Mouse (Mus musculus) neural tube, embryonic 13.5 days (tissue): Measurements from ENCODE around the gene Glp2r. TPM values are rescaled to one million over a fixed set of nuclear protein-coding genes. Genes with fewer than 3 reads are reported as not detected.

Experiments used
- ATAC-seq: fragments of 200-750 bp; cut with Nextera tagmentation; 2 replicates; pipeline ENCODE4 v1.8.0; 2017; ENCODE audit warnings: low read depth, mild to moderate bottlenecking, moderate TSS enrichment, moderate library complexity
- H3K27ac ChIP-seq: fragments of 300-500 bp; sonication (generic); replicated peaks from 2 replicates; pipeline ENCODE4 v1.5.1; 2015; ENCODE audit warnings: moderate library complexity, mild to moderate bottlenecking, inconsistent platforms
- H3K27me3 ChIP-seq: fragments of 300-500 bp; sonication (generic); 2 replicates; pipeline ENCODE4 v1.6.1; 2015; ENCODE audit warnings: mild to moderate bottlenecking, inconsistent platforms
- H3K36me3 ChIP-seq: fragments of 300-500 bp; sonication (generic); 2 replicates; pipeline ENCODE4 v1.6.1; 2015; ENCODE audit warnings: mild to moderate bottlenecking, inconsistent platforms
- H3K4me1 ChIP-seq: fragments of 300-500 bp; sonication (generic); replicated peaks from 2 replicates; pipeline ENCODE4 v1.6.1; 2015; ENCODE audit warnings: inconsistent platforms
- H3K4me2 ChIP-seq: fragments of 300-500 bp; sonication (generic); 2 replicates; pipeline ENCODE4 v1.6.1; 2015; ENCODE audit warnings: inconsistent platforms, mild to moderate bottlenecking, moderate library complexity
- H3K4me3 ChIP-seq: fragments of 300-500 bp; sonication (generic); 2 replicates; pipeline ENCODE4 v1.5.1; 2015; ENCODE audit warnings: mild to moderate bottlenecking, inconsistent platforms
- H3K9ac ChIP-seq: fragments of 300-500 bp; sonication (generic); 2 replicates; pipeline ENCODE4 v1.6.1; 2015; ENCODE audit warnings: moderate library complexity, mild to moderate bottlenecking, inconsistent platforms
- H3K9me3 ChIP-seq: fragments of 300-500 bp; sonication (generic); 2 replicates; pipeline ENCODE4 v1.6.1; 2016; ENCODE audit warnings: inconsistent platforms
- WGBS: fragments of 180-500 bp; shearing (Covaris S2); methylation state at CpG from one replicate; pipeline ENCODE4 v1.1.7; 2015; 5-methylcytosine and 5-hydroxymethylcytosine counted together
- polyA plus RNA-seq: library from polyadenylated mRNA; unstranded; fragments of >200 nt; fragmentation: Nextera tagmentation; extraction: Ambion mirVana; gene quantifications from 2 replicates; pipeline ENCODE4 v1.2.1, GENCODE M21; 2015

Glp2r gene
- polyA plus RNA-seq, 1 experiment from 2014 or later, result 0.15 TPM

DNA sequence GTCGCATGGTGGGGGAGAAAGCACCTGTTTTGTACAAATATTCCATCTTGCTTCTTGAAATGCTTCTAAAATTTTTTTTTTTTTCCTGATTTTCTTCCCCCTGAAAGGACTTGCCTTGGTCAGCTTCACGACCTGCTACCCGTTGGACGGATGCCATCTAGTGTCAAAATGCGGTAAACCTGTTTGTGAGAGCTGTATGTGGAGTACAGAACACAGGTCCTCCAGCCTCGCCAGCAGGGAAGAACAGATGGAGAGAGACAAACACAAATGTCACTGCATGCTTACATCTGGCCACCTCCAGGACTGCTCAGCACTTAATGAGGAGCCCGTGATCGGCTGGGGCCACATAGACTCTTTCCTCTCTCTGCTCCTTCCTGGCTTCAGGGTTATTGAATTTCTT lies 1.6 kb upstream of the Glp2r start:
- Histone ChIP-seq H3K4me3 (no peak overlapping the region), H3K36me3 (no peaks in the 10 kb centered on the region), H3K4me2 (no peak overlapping the region), H3K4me1 (peaks cover 4% of the 10 kb centered on the region; the same call in 1 of the 2 replicates), H3K9ac (no peak overlapping the region), H3K27ac (no peak overlapping the region), H3K9me3 (no peaks in the 10 kb centered on the region), H3K27me3 (no peaks in the 10 kb centered on the region)
- 30% methylated on average over 8 of the region's 8 CpGs for WGBS
- no peak for ATAC-seq

DNA sequence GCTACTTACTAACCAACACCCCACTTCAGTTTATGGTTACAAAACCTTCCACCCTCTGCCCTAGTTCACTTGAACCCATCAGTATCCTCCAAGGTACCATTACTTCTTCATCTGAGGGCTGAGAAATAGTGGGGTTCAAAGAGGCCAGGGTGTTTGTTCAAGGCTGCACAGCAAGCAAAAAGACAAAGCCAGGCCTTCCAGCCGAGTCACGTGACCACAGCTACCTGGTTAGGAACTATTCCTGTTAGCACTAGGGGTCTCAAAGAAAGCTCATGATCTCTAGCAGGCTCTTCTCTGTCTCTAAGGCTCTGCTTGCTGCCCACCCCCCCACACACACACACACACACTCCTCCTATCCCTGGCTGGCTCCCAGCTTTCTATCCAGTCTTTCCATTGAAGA lies 738 bp upstream of the Glp2r start:
- no peak overlapping the region for H3K9ac ChIP-seq
- H3K36me3 ChIP-seq, result no peaks in the 10 kb centered on the region
- H3K27me3 ChIP-seq, result no peaks in the 10 kb centered on the region
- WGBS, result 94% methylated on average over 2 of the region's 2 CpGs
- ATAC-seq, result no peak
- H3K4me3 ChIP-seq, result no peak overlapping the region
- no peak overlapping the region for H3K27ac ChIP-seq
- H3K9me3 ChIP-seq, result no peaks in the 10 kb centered on the region
- no peak overlapping the region for H3K4me2 ChIP-seq
- H3K4me1 ChIP-seq, result peaks cover 4% of the 10 kb centered on the region; the same call in 1 of the 2 replicates

DNA sequence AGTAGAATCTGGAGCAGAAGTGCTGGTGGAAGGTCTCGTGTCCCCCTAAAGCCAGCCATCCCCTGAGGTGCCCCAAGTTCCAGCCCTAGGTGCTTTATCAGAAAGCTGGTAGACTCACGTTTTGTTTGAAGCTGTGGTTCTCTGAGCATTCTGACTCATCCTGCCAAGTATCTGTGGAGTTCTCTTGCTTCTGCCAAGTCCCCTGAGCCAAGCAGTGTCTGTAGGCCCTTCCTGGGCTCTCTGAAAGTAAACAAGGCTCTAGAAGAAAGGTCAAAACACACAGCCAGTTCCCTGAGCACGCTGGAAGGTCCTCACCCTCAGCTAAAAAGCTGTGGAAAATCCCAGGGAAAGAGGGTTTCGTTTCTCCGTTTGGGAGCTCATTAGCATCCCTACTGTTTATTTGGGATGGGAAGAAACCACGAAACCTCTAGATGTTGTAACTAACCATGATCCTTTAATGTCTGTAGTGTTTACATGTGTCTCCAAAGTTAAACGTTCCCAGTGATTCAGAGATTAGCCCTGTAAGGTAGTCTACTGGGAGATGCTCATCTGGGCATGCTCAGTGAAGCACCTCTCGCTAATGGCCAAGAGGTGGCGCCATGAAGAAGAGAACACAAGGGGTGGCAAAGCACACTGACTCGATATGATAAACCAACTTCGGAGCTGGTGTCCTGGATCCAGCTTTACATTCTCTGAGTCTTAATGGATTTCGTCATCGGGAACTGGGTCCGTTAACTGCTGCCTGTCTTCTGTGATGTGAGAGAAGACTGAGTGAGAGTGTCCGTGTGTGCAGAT lies 13.4 kb downstream of the Glp2r start:
- no peaks in the 10 kb centered on the region for H3K4me1 ChIP-seq
- H3K4me2 ChIP-seq, result no peak overlapping the region
- no peaks in the 10 kb centered on the region for H3K9me3 ChIP-seq
- H3K36me3 ChIP-seq, result no peaks in the 10 kb centered on the region
- ATAC-seq, result no peak
- WGBS, result 75% methylated on average over 15 of the region's 15 CpGs
- H3K27ac ChIP-seq, result no peak overlapping the region
- no peak overlapping the region for H3K9ac ChIP-seq
- H3K4me3 ChIP-seq, result no peak overlapping the region
- no peaks in the 10 kb centered on the region for H3K27me3 ChIP-seq

DNA sequence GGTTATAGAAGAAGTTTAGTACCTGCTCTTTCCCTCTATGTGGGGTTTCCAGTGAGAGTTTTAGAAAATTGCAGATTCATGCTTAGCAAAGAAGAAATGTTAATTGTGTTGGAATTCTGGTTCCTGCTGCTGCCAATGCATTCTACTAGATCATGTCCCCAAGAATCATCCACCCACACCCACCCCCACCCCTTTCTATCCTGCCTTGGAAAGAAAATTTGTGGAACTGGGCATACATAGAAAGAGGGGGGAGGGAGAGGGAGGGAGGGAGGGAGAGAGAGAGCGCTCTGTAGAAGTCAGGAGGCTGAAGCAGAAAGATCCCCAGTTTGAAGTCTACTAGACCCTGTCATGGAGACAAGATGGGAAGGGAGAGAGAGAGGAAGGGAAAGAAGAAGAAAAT lies 14.7 kb downstream of the Glp2r start:
- Histone ChIP-seq H3K4me3 (no peak overlapping the region), H3K27ac (no peak overlapping the region), H3K9me3 (no peaks in the 10 kb centered on the region), H3K36me3 (no peaks in the 10 kb centered on the region), H3K4me1 (no peaks in the 10 kb centered on the region), H3K9ac (no peak overlapping the region), H3K27me3 (no peaks in the 10 kb centered on the region), H3K4me2 (no peak overlapping the region)
- no peak for ATAC-seq
- 100% methylated on average over 1 of the region's 1 CpGs for WGBS

DNA sequence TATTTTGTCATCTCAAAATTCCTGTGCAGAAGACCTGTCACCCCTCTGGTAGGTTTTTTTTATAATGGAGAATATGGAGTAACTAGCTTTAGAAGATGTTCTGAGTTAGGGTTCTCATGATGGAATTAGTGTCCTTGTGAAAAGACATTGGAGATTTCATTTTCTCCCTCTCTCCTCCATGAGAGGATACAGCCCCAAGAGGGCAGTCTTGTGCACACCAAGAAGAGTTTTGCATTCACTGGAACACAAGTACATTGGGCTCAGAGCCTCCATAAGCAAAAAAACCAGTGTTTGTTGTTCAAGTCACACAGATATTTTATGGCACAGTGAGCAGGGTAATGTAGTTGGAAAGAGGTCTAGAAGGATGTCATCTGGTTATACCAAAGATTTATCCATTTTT lies 29.4 kb downstream of the Glp2r start:
- no peak for ATAC-seq
- Histone ChIP-seq H3K9ac (no peak overlapping the region), H3K4me2 (no peak overlapping the region), H3K27ac (no peak overlapping the region), H3K9me3 (no peaks in the 10 kb centered on the region), H3K27me3 (no peaks in the 10 kb centered on the region), H3K36me3 (no peaks in the 10 kb centered on the region), H3K4me3 (no peak overlapping the region), H3K4me1 (no peaks in the 10 kb centered on the region)

DNA sequence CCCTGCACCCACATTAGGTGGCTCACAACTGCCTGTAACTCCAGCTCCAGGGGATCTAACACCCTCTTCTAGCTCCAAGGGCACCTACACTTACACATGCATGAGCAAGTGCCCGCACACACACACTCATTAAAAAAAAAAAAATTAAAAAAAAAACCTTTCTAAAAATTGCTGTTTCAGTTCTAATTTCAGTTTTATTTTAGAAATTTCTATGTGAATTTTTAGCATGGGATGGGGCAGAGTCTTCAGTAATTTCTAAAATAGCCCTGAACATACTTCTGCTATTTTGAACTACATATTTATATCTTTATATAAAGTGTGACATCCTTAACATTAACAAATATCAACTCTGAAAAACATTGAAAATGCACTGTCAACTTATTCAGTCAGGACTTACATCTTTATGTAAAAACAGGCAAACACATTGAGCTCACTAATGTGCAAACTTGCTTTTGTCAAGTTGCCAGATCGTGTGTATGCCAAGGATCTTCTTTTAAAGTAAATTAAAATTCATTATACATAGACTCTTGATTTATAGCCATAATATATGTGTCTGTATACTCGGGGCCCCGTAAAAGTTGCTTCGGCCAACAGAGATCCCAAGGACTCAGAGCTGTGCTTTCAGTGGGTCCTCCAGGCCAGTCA lies 32.0 kb downstream of the Glp2r start:
- Histone ChIP-seq H3K4me2 (no peak overlapping the region), H3K4me1 (no peaks in the 10 kb centered on the region), H3K27ac (no peak overlapping the region), H3K9ac (no peak overlapping the region), H3K9me3 (no peaks in the 10 kb centered on the region), H3K4me3 (no peak overlapping the region), H3K36me3 (no peaks in the 10 kb centered on the region), H3K27me3 (no peaks in the 10 kb centered on the region)
- 80% methylated on average over 5 of the region's 5 CpGs for WGBS
- no peak for ATAC-seq

DNA sequence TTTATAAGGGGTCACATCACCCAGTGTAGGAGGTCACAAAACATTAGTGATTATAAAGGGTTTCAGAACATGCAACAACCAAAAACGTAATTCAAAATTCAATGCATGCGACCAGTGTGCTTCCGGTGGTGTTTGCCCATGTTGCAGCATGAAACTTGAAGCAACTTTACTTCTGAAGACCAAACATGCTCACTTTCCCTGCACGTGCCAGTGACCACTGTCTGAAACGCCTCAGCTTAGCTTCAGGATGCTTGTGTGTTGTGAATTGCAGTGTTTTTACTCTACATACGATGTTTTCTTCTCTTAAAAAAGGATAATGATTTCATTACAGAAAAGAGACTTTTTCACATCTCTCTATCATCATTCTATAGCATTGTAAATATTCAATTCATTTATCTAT lies 32.6 kb downstream of the Glp2r start:
- no peak for ATAC-seq
- H3K4me3 ChIP-seq, result no peak overlapping the region
- no peak overlapping the region for H3K9ac ChIP-seq
- H3K4me2 ChIP-seq, result no peak overlapping the region
- WGBS, result 86% methylated on average over 6 of the region's 6 CpGs
- H3K36me3 ChIP-seq, result no peaks in the 10 kb centered on the region
- no peak overlapping the region for H3K27ac ChIP-seq
- H3K9me3 ChIP-seq, result no peaks in the 10 kb centered on the region
- H3K27me3 ChIP-seq, result no peaks in the 10 kb centered on the region
- no peaks in the 10 kb centered on the region for H3K4me1 ChIP-seq

DNA sequence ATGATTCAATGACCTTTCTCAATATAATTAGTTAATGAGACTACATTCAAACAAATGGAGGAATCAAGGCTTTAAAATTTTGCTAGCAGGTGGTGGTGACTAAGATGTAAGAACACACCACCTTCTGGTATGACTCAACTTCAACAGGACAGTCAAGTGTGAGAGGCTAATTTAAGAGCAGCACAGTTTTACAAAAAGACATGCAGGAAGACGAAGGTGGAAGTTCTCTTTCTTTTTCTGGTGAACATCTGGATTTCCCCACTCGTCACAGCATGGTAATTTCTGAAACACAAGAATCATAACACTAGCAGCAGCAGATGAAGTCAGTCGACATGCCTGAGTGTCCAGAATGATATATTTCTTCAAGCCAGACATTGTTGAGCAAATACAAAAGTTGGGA lies 36.4 kb downstream of the Glp2r start:
- Histone ChIP-seq H3K36me3 (no peaks in the 10 kb centered on the region), H3K27ac (no peak overlapping the region), H3K9ac (no peak overlapping the region), H3K27me3 (no peaks in the 10 kb centered on the region), H3K4me3 (no peak overlapping the region), H3K4me1 (no peaks in the 10 kb centered on the region), H3K9me3 (no peaks in the 10 kb centered on the region), H3K4me2 (no peak overlapping the region)
- no peak for ATAC-seq
- WGBS, result 75% methylated on average over 3 of the region's 3 CpGs

DNA sequence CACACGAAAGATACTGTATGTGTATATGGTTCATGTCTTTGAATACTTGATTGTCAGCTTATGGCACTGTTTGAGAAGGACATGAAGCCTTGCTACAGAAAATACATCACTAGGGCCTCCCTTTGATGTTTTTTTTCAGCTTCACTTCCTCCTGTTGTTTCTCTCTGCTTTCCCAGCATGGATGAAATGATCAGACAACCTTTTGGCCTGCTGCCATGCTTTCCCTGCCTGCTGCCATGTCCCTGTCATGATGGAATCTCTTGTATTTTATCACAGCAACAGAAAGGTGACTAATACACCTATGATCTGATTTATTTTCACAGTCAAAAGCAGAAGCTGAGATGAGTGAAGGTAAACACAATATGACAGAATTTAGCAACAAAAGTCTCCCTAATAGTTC lies 37.2 kb downstream of the Glp2r start:
- Histone ChIP-seq H3K9me3 (no peaks in the 10 kb centered on the region), H3K4me2 (no peak overlapping the region), H3K36me3 (no peaks in the 10 kb centered on the region), H3K27ac (no peak overlapping the region), H3K27me3 (no peaks in the 10 kb centered on the region), H3K9ac (no peak overlapping the region), H3K4me3 (no peak overlapping the region), H3K4me1 (no peaks in the 10 kb centered on the region)
- no peak for ATAC-seq
- 78% methylated on average over 1 of the region's 1 CpGs for WGBS

DNA sequence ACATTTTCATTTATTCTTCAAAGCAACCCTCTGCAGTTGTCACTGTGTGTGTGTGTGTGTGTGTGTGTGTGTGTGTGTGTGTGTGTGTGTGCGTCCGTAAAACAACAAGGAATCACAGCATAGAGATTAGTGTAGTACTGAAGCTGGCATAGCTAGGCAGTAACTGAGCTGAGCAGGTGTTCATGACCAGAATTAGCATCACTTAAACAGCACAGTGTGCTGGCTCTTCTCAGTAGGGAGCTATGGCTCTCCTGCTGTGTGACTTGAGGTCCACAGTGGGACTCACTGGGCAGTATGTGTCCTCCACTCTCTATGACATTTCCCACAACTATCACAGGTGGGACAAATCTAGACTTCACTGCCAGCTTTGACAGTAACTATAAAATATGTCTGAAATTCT lies 39.9 kb downstream of the Glp2r start:
- Histone ChIP-seq H3K4me3 (no peak overlapping the region), H3K27me3 (no peaks in the 10 kb centered on the region), H3K4me1 (no peaks in the 10 kb centered on the region), H3K9ac (no peak overlapping the region), H3K27ac (no peak overlapping the region), H3K9me3 (no peaks in the 10 kb centered on the region), H3K36me3 (no peaks in the 10 kb centered on the region), H3K4me2 (no peak overlapping the region)
- ATAC-seq, result no peak
- 100% methylated on average over 2 of the region's 2 CpGs for WGBS

DNA sequence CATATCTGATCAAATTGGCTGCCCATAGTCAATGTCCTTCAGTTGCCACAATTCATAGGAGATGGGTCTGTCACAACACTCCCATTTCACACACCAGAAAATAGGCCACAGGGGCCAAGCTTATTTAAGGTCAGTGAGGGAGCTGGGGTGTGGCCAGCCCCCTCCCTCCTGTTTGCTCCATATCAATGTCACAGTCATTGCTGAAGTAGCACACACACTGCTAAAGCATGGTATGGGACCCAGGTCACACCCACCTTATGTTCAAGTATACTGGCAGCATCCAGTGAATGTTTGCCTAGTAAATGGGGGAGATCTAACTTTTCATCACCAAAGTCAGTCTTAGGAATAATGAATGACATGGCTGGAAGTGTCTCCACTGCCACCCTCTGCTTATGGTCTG lies 42.2 kb downstream of the Glp2r start:
- Histone ChIP-seq H3K27me3 (no peaks in the 10 kb centered on the region), H3K36me3 (no peaks in the 10 kb centered on the region), H3K4me1 (no peaks in the 10 kb centered on the region), H3K4me2 (no peak overlapping the region), H3K9me3 (no peaks in the 10 kb centered on the region), H3K9ac (no peak overlapping the region), H3K27ac (no peak overlapping the region), H3K4me3 (no peak overlapping the region)
- ATAC-seq, result no peak

DNA sequence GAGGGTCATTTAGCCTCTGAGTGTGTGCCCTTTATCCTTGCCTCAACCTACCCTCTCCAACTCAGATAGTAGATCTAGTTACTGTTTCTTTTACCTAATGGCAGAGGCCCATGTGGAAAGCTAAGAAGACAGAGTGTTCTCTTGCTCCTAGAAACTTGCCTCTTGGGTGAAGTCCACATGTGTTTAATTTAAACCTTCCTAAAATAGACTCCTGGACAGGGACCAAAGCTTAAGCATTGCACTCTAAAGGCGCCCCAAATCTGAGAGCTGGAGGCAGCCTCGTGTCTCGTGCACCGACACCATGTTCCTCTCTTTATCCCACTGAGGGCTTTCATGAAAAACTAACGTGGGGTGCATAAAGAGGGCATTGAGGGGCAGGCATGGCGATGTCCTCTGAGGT lies 43.9 kb downstream of the Glp2r start:
- H3K9me3 ChIP-seq, result no peaks in the 10 kb centered on the region
- 80% methylated on average over 6 of the region's 6 CpGs for WGBS
- H3K27me3 ChIP-seq, result no peaks in the 10 kb centered on the region
- H3K4me2 ChIP-seq, result no peak overlapping the region
- no peak overlapping the region for H3K27ac ChIP-seq
- no peaks in the 10 kb centered on the region for H3K36me3 ChIP-seq
- H3K9ac ChIP-seq, result no peak overlapping the region
- no peak for ATAC-seq
- no peaks in the 10 kb centered on the region for H3K4me1 ChIP-seq
- H3K4me3 ChIP-seq, result no peak overlapping the region
